Mouse (Mus musculus) kidney, embryonic 14.5 days (tissue): Measurements from ENCODE around the gene Mief1. TPM values are rescaled to one million over a fixed set of nuclear protein-coding genes. Genes with fewer than 3 reads are reported as not detected.

Experiments used
- ATAC-seq: fragments of 200-750 bp; cut with Nextera tagmentation; 2 replicates; pipeline ENCODE4 v1.8.0; 2017; ENCODE audit warnings: moderate number of reproducible peaks, mild to moderate bottlenecking, moderate TSS enrichment, moderate library complexity; ENCODE audit not compliant: low FRiP score, low TSS enrichment
- H3K27ac ChIP-seq: fragments of 300-500 bp; sonication (generic); 2 replicates; pipeline ENCODE4 v1.5.1; 2014; ENCODE audit warnings: low read depth, mild to moderate bottlenecking, low read length, moderate library complexity, mixed read lengths
- H3K27me3 ChIP-seq: fragments of 300-500 bp; sonication (generic); 2 replicates; pipeline ENCODE4 v1.6.1; 2014; ENCODE audit warnings: mild to moderate bottlenecking, low read length; ENCODE audit not compliant: control insufficient read depth, insufficient read depth
- H3K36me3 ChIP-seq: fragments of 300-500 bp; sonication (generic); 2 replicates; pipeline ENCODE4 v1.6.1; 2014; ENCODE audit warnings: low read length, mixed read lengths; ENCODE audit not compliant: control insufficient read depth, insufficient read depth
- H3K4me1 ChIP-seq: fragments of 300-500 bp; sonication (generic); 2 replicates; pipeline ENCODE4 v1.6.1; 2014; ENCODE audit warnings: low read length, mixed read lengths; ENCODE audit not compliant: control insufficient read depth, insufficient read depth
- H3K4me2 ChIP-seq: fragments of 300-500 bp; sonication (generic); replicated peaks from 2 replicates; pipeline ENCODE4 v1.6.1; 2014; ENCODE audit warnings: low read depth, mild to moderate bottlenecking, low read length
- H3K4me3 ChIP-seq: fragments of 300-500 bp; sonication (generic); 2 replicates; pipeline ENCODE4 v1.5.1; 2014; ENCODE audit warnings: mild to moderate bottlenecking, low read length
- H3K9ac ChIP-seq: fragments of 300-500 bp; sonication (generic); 2 replicates; pipeline ENCODE4 v1.6.1; 2014; ENCODE audit warnings: low read depth, mild to moderate bottlenecking, low read length, moderate library complexity
- H3K9me3 ChIP-seq: fragments of 300-500 bp; sonication (generic); 2 replicates; pipeline ENCODE4 v1.6.1; 2016; ENCODE audit warnings: low read length; ENCODE audit not compliant: control insufficient read depth
- WGBS: fragments of 180-500 bp; shearing (Covaris S2); extraction: QIAGEN DNeasy Blood & Tissue Kit; methylation state at CpG from one replicate; pipeline ENCODE4 v1.1.7; 2014; 5-methylcytosine and 5-hydroxymethylcytosine counted together
- polyA plus RNA-seq: library from polyadenylated mRNA; unstranded; fragments of >200 nt; fragmentation: Nextera tagmentation; extraction: Ambion mirVana; gene quantifications from 2 replicates; pipeline ENCODE4 v1.2.1, GENCODE M21; 2014

Gene Mief1
- polyA plus RNA-seq, 1 experiment from 2014 or later = 37.0 TPM

DNA sequence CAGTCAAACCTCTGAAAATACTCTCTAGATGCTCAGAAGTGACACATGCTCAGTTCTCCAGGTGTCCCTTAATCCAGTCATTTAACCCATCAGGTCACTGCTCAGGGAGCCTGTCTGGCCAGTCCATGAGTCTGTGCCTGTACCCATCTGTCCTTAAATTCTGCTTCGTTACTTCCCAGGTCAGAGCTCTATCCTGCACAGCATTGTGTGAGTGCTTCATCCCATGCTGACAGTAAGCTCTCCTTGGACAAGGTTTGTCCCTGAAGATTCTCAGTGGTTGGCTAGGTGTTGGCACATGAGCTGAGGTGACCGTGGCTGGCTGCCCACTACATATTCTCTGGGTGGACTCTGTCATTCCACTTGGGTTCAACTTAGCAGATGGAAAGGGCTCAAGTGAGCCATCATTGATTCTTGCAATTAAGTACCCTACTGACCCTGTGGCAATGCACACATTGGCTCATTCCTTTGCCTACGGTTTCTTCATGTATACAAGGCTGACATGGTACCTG is 27.7 kb upstream of the Mief1 start:
- H3K4me2 ChIP-seq = no peak overlapping the region

DNA sequence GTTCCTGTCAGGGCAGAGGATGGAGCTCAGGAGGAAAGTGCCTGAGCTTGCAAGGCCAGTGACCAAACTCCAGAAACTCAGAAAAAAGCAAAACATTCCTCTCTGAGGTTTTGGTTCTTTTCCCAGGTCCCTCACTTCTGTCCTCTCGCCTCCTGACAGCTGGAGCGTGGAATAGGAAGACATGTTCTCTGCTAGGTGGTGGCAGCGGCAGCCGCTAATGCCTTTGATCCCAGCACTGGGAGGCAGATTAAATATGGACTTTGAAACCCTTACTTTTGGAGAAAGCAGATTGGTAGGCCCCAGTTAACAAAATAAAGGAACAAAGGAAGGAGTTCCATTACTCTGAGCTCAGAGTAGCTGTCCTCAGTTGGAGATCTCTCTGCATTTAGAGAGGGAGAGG is 25.4 kb upstream of the Mief1 start:
- no peak overlapping the region for H3K27ac ChIP-seq
- ATAC-seq = no peak
- 13% methylated on average over 4 of the region's 4 CpGs for WGBS

More for the DNA sequence above, 27.7 kb upstream of the Mief1 start:
- H3K36me3 ChIP-seq = no peaks in the 10 kb centered on the region
- H3K27me3 ChIP-seq = no peaks in the 10 kb centered on the region
- 84% methylated on average over 3 of the region's 3 CpGs for WGBS
- no peak overlapping the region for H3K9ac ChIP-seq
- peaks cover 7% of the 10 kb centered on the region; the same call in 1 of the 2 replicates for H3K4me1 ChIP-seq
- H3K4me3 ChIP-seq = no peak overlapping the region
- no peak overlapping the region for H3K27ac ChIP-seq
- H3K9me3 ChIP-seq = no peaks in the 10 kb centered on the region
- ATAC-seq = no peak

DNA sequence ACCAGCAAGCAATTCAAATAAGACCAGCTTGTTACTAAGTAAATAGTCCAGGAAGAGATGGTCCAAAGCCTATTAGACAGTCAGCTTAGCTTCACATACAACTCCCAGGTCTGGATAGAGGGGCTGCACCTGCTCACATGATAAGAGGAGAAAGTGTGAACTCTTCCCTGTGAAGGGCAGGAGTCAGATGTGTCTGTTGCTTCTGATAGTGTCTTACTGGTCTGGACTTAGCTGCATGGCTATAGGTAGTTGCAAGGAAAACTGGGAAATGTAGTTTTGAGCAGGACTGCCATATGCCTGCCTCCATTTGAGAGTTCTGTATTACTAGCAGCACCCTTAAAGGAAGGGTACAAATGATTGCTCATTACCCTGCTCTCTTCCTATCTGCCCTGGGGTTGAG is 20.1 kb upstream of the Mief1 start:
- H3K4me3 ChIP-seq = no peak overlapping the region

More for the DNA sequence above, 25.4 kb upstream of the Mief1 start:
- H3K9ac ChIP-seq = 0 out of 2 replicates have a peak overlapping the region, but pooled peaks have one; percentile 28
- H3K4me3 ChIP-seq = no peak overlapping the region
- H3K36me3 ChIP-seq = peaks cover 12% of the 10 kb centered on the region
- H3K27me3 ChIP-seq = no peaks in the 10 kb centered on the region
- no peak overlapping the region for H3K4me2 ChIP-seq
- no peaks in the 10 kb centered on the region for H3K9me3 ChIP-seq
- H3K4me1 ChIP-seq = peaks cover 7% of the 10 kb centered on the region; the same call in 1 of the 2 replicates

DNA sequence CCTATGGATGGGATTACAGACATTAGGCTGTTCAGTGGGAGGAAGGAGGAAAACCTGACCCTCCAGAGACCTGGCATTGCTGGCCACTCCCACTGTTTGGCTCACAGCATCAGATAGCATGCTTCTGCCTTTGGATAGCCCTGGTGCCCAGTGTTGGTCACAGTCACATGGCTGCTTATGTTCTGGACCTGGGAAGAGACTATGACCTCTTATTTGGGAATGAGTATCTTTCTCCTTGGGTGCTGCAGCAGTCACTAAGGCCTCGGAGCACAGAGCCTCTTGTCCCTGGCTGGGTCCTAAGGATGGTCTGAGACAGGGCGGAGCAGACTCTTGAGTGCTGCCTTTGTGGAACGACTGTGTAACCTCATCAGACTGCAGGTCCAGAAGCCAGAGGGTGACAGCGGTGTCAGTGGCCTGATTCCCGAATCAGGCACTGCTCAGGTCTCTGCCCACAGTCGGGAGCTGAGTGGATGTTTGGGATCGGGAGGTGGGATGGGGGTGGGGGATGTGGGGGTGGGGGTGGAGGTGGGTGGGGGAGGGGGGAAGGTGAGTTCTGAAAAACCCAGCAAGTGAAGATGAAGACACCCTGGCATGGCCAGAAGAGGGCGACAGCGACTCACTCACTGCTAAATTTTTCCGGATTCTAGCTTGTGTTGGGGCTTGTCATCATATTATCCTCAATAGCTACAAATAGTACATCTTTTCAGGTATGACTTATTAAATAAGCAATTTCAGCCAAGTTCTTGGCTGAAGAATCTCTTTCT is 17.9 kb upstream of the Mief1 start:
- no peaks in the 10 kb centered on the region for H3K27me3 ChIP-seq
- H3K4me2 ChIP-seq = no peak overlapping the region
- H3K4me1 ChIP-seq = peaks cover 6% of the 10 kb centered on the region; the same call in 1 of the 2 replicates
- no peak overlapping the region for H3K4me3 ChIP-seq
- no peak overlapping the region for H3K9ac ChIP-seq
- no peaks in the 10 kb centered on the region for H3K9me3 ChIP-seq
- H3K36me3 ChIP-seq = peaks cover 12% of the 10 kb centered on the region
- 13% methylated on average over 10 of the region's 10 CpGs for WGBS
- no peak overlapping the region for H3K27ac ChIP-seq
- no peak for ATAC-seq

More for the DNA sequence above, 20.1 kb upstream of the Mief1 start:
- Histone ChIP-seq H3K36me3 (peaks cover 12% of the 10 kb centered on the region), H3K27ac (no peak overlapping the region), H3K9ac (no peak overlapping the region), H3K4me1 (peaks cover 1% of the 10 kb centered on the region; the same call in 1 of the 2 replicates), H3K9me3 (no peaks in the 10 kb centered on the region), H3K4me2 (no peak overlapping the region), H3K27me3 (no peaks in the 10 kb centered on the region)
- ATAC-seq = no peak

DNA sequence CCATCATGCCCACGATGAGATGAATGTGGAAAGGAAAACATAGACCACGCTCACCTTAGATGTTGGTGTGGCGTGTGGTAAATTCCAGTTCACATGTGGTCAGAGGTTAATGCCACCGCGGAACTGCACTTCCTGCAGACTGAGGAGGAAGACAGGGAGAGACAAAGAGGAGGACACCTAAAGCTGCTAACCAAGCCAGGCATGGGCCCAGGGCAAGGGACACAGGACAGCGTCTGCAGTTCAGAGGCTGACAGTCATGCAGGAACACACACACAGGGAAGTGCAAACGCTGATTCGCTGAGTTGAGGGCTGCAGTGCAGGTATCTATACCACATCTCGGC is 17.4 kb upstream of the Mief1 start:
- Histone ChIP-seq H3K4me3 (no peak overlapping the region), H3K9ac (no peak overlapping the region), H3K27me3 (no peaks in the 10 kb centered on the region), H3K4me1 (peaks cover 6% of the 10 kb centered on the region; the same call in 1 of the 2 replicates), H3K4me2 (no peak overlapping the region), H3K9me3 (no peaks in the 10 kb centered on the region), H3K36me3 (peaks cover 9% of the 10 kb centered on the region), H3K27ac (no peak overlapping the region)
- WGBS = 59% methylated on average over 9 of the region's 9 CpGs
- no peak for ATAC-seq

DNA sequence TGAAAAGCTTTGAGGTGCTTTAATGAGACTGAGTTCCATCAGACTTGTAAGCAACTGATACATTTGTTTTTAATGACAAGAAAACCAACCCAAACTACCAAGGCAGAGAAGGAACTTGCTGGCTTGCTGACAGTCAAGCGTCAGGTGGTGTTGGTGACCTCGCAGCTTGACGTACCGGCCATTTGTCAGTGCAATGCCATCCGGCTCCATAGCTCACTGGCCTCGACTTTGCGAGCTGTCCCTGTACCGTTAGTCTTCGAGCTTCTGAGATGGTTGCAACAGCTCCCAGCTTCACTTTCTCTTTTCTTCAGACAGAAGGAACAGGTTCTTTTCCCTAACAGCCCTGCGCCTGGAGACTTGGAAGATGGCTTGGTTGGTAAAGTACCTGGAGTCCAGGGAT is 16.3 kb upstream of the Mief1 start:
- ATAC-seq = no peak
- Histone ChIP-seq H3K4me1 (peaks cover 6% of the 10 kb centered on the region; the same call in 1 of the 2 replicates), H3K4me3 (no peak overlapping the region), H3K36me3 (0 out of 2 replicates have a peak, but pooled peaks cover 2% of the 10 kb centered on the region), H3K4me2 (no peak overlapping the region), H3K27ac (no peak overlapping the region), H3K27me3 (no peaks in the 10 kb centered on the region), H3K9me3 (no peaks in the 10 kb centered on the region), H3K9ac (no peak overlapping the region)
- 87% methylated on average over 10 of the region's 10 CpGs for WGBS

DNA sequence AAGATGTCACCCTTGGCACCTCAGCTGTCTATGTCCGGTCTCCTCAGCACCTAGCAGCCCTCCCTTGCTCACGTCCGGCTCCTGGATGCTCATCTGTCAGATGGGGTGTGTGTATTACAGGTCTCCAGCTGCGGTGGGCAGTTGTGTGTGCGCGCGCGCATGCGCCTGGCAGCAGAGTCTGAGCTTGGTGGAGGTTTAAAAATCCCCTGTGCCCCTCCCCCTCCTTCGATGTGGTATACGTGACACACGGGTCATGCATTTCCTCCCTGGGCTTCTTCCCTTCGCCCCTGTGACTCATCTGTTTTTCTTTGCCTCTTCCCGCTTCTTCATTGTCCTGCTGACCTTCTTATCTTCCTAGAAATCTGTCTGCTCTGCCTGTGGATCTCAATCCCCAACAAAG is 14.6 kb upstream of the Mief1 start:
- Histone ChIP-seq H3K27ac (no peak overlapping the region), H3K27me3 (no peaks in the 10 kb centered on the region), H3K9ac (peak overlapping the region; percentile 28; the same call in 1 of the 2 replicates), H3K4me1 (peaks cover 6% of the 10 kb centered on the region; the same call in 1 of the 2 replicates), H3K36me3 (no peaks in the 10 kb centered on the region), H3K4me3 (no peak overlapping the region), H3K4me2 (peak overlapping the region; percentile 22; the same call in 1 of the 2 replicates), H3K9me3 (no peaks in the 10 kb centered on the region)
- WGBS = 42% methylated on average over 14 of the region's 14 CpGs
- ATAC-seq = peak; percentile 51; the same call in 1 of the 2 replicates

DNA sequence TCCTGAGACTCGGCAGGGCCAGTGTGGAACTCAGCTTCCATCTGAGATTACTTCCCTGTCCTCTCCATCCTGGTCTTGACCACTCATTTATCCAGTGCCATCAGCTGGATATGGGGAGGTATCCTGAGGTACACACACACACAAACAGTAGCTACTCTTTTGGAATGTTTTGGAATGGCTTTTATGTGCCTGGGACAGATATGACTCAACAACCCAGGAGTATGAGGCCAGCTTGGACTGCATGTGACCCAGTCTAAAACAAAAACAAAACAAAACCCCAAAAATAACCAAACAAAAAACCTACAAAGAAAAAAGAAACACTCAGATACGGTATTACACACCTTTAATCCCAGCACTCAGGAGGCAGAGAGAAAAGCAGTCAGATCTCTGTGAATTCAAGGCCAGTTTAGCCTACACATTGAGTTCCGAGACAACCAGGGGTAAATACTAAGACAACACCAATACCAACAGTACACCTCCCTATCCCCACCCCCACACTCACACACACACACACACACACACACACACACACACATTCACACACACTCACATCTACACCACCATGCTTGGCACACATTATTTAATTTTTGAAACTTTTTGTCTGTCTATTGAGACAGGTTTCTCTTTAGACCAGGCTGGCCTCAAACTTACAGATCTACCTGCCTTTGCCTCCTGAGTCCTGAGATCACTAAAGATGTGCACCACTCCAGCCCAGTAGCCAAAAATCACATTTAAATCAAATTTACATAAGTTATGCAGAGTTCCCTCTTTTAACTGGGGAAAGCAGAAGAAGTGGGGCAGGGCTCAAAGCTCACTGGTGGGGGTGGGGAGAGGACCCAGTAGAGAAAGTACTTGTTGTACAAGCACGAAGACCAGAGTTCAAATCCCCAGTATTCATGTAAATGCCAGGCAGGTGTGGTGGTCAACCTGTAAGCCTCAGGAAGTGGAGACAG is 13.8 kb upstream of the Mief1 start:
- ATAC-seq = no peak
- Histone ChIP-seq H3K4me3 (no peak overlapping the region), H3K9me3 (no peaks in the 10 kb centered on the region), H3K9ac (peak overlapping the region; percentile 28; the same call in 1 of the 2 replicates), H3K27ac (no peak overlapping the region), H3K36me3 (no peaks in the 10 kb centered on the region), H3K4me2 (no peak overlapping the region), H3K4me1 (peaks cover 6% of the 10 kb centered on the region; the same call in 1 of the 2 replicates), H3K27me3 (no peaks in the 10 kb centered on the region)
- 67% methylated on average over 4 of the region's 4 CpGs for WGBS
